Mouse (Mus musculus) E14TG2a.4 (cell line): ENCODE results near the gene Snx25.

Experiments
- CTCF ChIP-seq: conservative IDR thresholded peaks from 2 replicates; pipeline ENCODE4 v1.5.1; 2014; ENCODE audit warnings: low read length
- NANOG ChIP-seq: IDR thresholded peaks from 2 replicates; pipeline ENCODE4 v1.6.1; 2014; ENCODE audit warnings: borderline replicate concordance, low read length, mixed read lengths

GRCm38 (mm10) chr8:46130426-46130825, 21.5 kb downstream of the Snx25 start:
- no peak for TF ChIP-seq CTCF
- no peak for TF ChIP-seq NANOG
